Mouse (Mus musculus) liver, embryonic 16.5 days (tissue): ENCODE measurements at regions not wholly inside any gene's neighbourhood (a gene's known extent, or its start where the extent isn't known, plus 50 kb on each side); places are given as distances from the start of the nearest gene placed in this dataset.

Experiments
- ATAC-seq: fragments of 200-750 bp; cut with Nextera tagmentation; 2 replicates; pipeline ENCODE4 v1.8.0; 2017; ENCODE audit warnings: low read depth, mild to moderate bottlenecking, moderate number of reproducible peaks, moderate library complexity
- H3K27ac ChIP-seq: fragments of 300-500 bp; sonication (generic); 2 replicates; pipeline ENCODE4 v1.5.1; 2014; ENCODE audit warnings: mild to moderate bottlenecking, low read length
- H3K27me3 ChIP-seq: fragments of 300-500 bp; sonication (generic); 2 replicates; pipeline ENCODE4 v1.6.1; 2014; ENCODE audit warnings: low read depth, low read length, mixed read lengths; ENCODE audit not compliant: control insufficient read depth, insufficient read depth
- H3K36me3 ChIP-seq: fragments of 300-500 bp; sonication (generic); 2 replicates; pipeline ENCODE4 v1.6.1; 2014; ENCODE audit warnings: mild to moderate bottlenecking; ENCODE audit not compliant: control insufficient read depth, insufficient read depth
- H3K4me1 ChIP-seq: fragments of 300-500 bp; sonication (generic); 2 replicates; pipeline ENCODE4 v1.6.1; 2014; ENCODE audit warnings: low read depth, low read length, mixed read lengths; ENCODE audit not compliant: control insufficient read depth
- H3K4me2 ChIP-seq: fragments of 300-500 bp; sonication (generic); 2 replicates; pipeline ENCODE4 v1.6.1; 2014; ENCODE audit warnings: low read depth, low read length, mixed read lengths
- H3K4me3 ChIP-seq: fragments of 300-500 bp; sonication (generic); 2 replicates; pipeline ENCODE4 v1.5.1; 2014; ENCODE audit warnings: low read depth, mild to moderate bottlenecking, low read length
- H3K9ac ChIP-seq: fragments of 300-500 bp; sonication (generic); 2 replicates; pipeline ENCODE4 v1.6.1; 2014; ENCODE audit warnings: low read depth, low read length
- H3K9me3 ChIP-seq: fragments of 300-500 bp; sonication (generic); replicated peaks from 2 replicates; pipeline ENCODE4 v1.6.1; 2016; ENCODE audit warnings: low read length; ENCODE audit not compliant: control insufficient read depth
- WGBS: fragments of 180-500 bp; shearing (Covaris S2); extraction: QIAGEN DNeasy Blood & Tissue Kit; methylation state at CpG from one replicate; pipeline ENCODE4 v1.1.7; 2014; ENCODE audit not compliant: insufficient replicate concordance; 5-methylcytosine and 5-hydroxymethylcytosine counted together

GRCm38 (mm10) chr11:44156490-44157345 is 243.1 kb upstream of the Il12b start:
- H3K9ac ChIP-seq: no peak overlapping the region
- ATAC-seq: no peak; the same call in 1 of the 2 replicates
- no peak overlapping the region for H3K27ac ChIP-seq

GRCm38 (mm10) chr11:44158236-44158635 is 241.6 kb upstream of the Il12b start:
- H3K4me3 ChIP-seq: no peak overlapping the region
- no peak overlapping the region for H3K27ac ChIP-seq
- no peaks in the 10 kb centered on the region for H3K36me3 ChIP-seq
- H3K27me3 ChIP-seq: no peaks in the 10 kb centered on the region
- H3K4me2 ChIP-seq: no peak overlapping the region
- no peaks in the 10 kb centered on the region; the same call in 1 of the 2 replicates for H3K4me1 ChIP-seq
- no peak overlapping the region for H3K9ac ChIP-seq
- ATAC-seq: no peak
- H3K9me3 ChIP-seq: no peaks in the 10 kb centered on the region
- 46% methylated on average over 5 of the region's 5 CpGs for WGBS

More at GRCm38 (mm10) chr11:44156490-44157345, 243.1 kb upstream of the Il12b start:
- 51% methylated on average over 3 of the region's 3 CpGs for WGBS
- Histone ChIP-seq H3K4me1 (no peaks in the 10 kb centered on the region; the same call in 1 of the 2 replicates), H3K4me2 (no peak overlapping the region), H3K27me3 (no peaks in the 10 kb centered on the region), H3K9me3 (no peaks in the 10 kb centered on the region), H3K4me3 (no peak overlapping the region), H3K36me3 (no peaks in the 10 kb centered on the region)

GRCm38 (mm10) chr11:44161734-44162418 is 238.0 kb upstream of the Il12b start:
- Histone ChIP-seq H3K4me2 (no peak overlapping the region), H3K4me3 (no peak overlapping the region), H3K9me3 (no peaks in the 10 kb centered on the region), H3K27ac (no peak overlapping the region), H3K27me3 (no peaks in the 10 kb centered on the region), H3K9ac (no peak overlapping the region), H3K4me1 (no peaks in the 10 kb centered on the region), H3K36me3 (no peaks in the 10 kb centered on the region)
- 51% methylated on average over 7 of the region's 7 CpGs for WGBS
- ATAC-seq: no peak

- Histone ChIP-seq H3K4me2 (no peak overlapping the region), H3K27me3 (no peaks in the 10 kb centered on the region), H3K27ac (no peak overlapping the region), H3K4me3 (no peak overlapping the region), H3K4me1 (no peaks in the 10 kb centered on the region), H3K36me3 (no peaks in the 10 kb centered on the region), H3K9me3 (no peaks in the 10 kb centered on the region), H3K9ac (no peak overlapping the region)
- 54% methylated on average over 4 of the region's 4 CpGs for WGBS
- ATAC-seq: no peak
These were observed 236.8 kb upstream of the Il12b start for GRCm38 (mm10) chr11:44163049-44163448.

GRCm38 (mm10) chr11:44163748-44164147 is 236.1 kb upstream of the Il12b start:
- Histone ChIP-seq H3K9ac (no peak overlapping the region), H3K27ac (no peak overlapping the region), H3K9me3 (no peaks in the 10 kb centered on the region), H3K27me3 (no peaks in the 10 kb centered on the region), H3K4me2 (no peak overlapping the region), H3K36me3 (no peaks in the 10 kb centered on the region), H3K4me3 (no peak overlapping the region), H3K4me1 (no peaks in the 10 kb centered on the region)
- WGBS: 52% methylated on average over 1 of the region's 1 CpGs
- ATAC-seq: no peak

GRCm38 (mm10) chr11:44164186-44164585 is 235.7 kb upstream of the Il12b start:
- no peak overlapping the region for H3K4me2 ChIP-seq
- no peak overlapping the region for H3K27ac ChIP-seq
- H3K36me3 ChIP-seq: no peaks in the 10 kb centered on the region
- no peak for ATAC-seq
- no peak overlapping the region for H3K4me3 ChIP-seq
- no peak overlapping the region for H3K9ac ChIP-seq
- WGBS: 52% methylated on average over 2 of the region's 2 CpGs
- no peaks in the 10 kb centered on the region for H3K9me3 ChIP-seq
- H3K4me1 ChIP-seq: no peaks in the 10 kb centered on the region
- no peaks in the 10 kb centered on the region for H3K27me3 ChIP-seq

GRCm38 (mm10) chr11:44167724-44168500 is 232.0 kb upstream of the Il12b start:
- H3K4me3 ChIP-seq: no peak overlapping the region
- no peak for ATAC-seq
- no peaks in the 10 kb centered on the region for H3K36me3 ChIP-seq
- H3K27me3 ChIP-seq: no peaks in the 10 kb centered on the region
- H3K9ac ChIP-seq: no peak overlapping the region
- WGBS: 56% methylated on average over 6 of the region's 6 CpGs
- no peak overlapping the region for H3K4me2 ChIP-seq
- H3K9me3 ChIP-seq: no peaks in the 10 kb centered on the region
- no peaks in the 10 kb centered on the region for H3K4me1 ChIP-seq
- no peak overlapping the region for H3K27ac ChIP-seq

GRCm38 (mm10) chr11:44172478-44172877 is 227.4 kb upstream of the Il12b start:
- Histone ChIP-seq H3K9me3 (no peaks in the 10 kb centered on the region), H3K27ac (no peak overlapping the region), H3K9ac (no peak overlapping the region), H3K36me3 (no peaks in the 10 kb centered on the region), H3K4me1 (no peaks in the 10 kb centered on the region), H3K4me3 (no peak overlapping the region), H3K27me3 (no peaks in the 10 kb centered on the region), H3K4me2 (no peak overlapping the region)
- WGBS: 53% methylated on average over 4 of the region's 4 CpGs
- ATAC-seq: no peak
